Mouse (Mus musculus) left cerebral cortex, adult 11 months (tissue): ENCODE data around the gene Ifna14.
A peak's percentile ranks its signal among the peaks of the same experiment; 100 is the strongest.
"Not testable (repeated sequence)": the region's sequence is repeated elsewhere in the genome, so short reads cannot be mapped to it uniquely, and the experiment has no call there.

Experiments
- DNase-seq: peaks from one replicate; pipeline ENCODE4 v3.0.0; 2022; ENCODE audit warnings: low spot score

The Ifna14 gene

GRCm38 (mm10) chr4:88571698-88572097 is at the start of gene Ifna14:
Ifna14 (minus strand) TSS chr4:88571798.
- no peak for DNase-seq

- DNase-seq = no peak
These were observed 31.7 kb upstream of the Ifna14 start, which contains the start of gene Ifna12 for GRCm38 (mm10) chr4:88603276-88603675. Ifna12 (minus strand) TSS chr4:88603376.

- no peak for DNase-seq
These were observed 20.7 kb upstream of the Ifna14 start, which contains the start of gene Ifna9 for GRCm38 (mm10) chr4:88592285-88592684. Ifna9 (minus strand) TSS chr4:88592385.

- no peak for DNase-seq
These were observed 9.8 kb downstream of the Ifna14 start for GRCm38 (mm10) chr4:88561791-88562190.

- DNase-seq = not testable (repeated sequence)
These were observed 13.5 kb downstream of the Ifna14 start, which contains the start of gene Ifna15 for GRCm38 (mm10) chr4:88558145-88558544. Ifna15 (minus strand) TSS chr4:88558245.

- peak; percentile 51 for DNase-seq
These were observed 21.2 kb downstream of the Ifna14 start for GRCm38 (mm10) chr4:88550161-88550945.

- no peak for DNase-seq
These were observed 23.6 kb downstream of the Ifna14 start for GRCm38 (mm10) chr4:88547986-88548385.

GRCm38 (mm10) chr4:88543649-88544234 is 27.9 kb downstream of the Ifna14 start:
- peak; percentile 50 for DNase-seq

GRCm38 (mm10) chr4:88537328-88537727 is 34.3 kb downstream of the Ifna14 start:
- DNase-seq = no peak

GRCm38 (mm10) chr4:88536640-88537039 is 35.0 kb downstream of the Ifna14 start:
- no peak for DNase-seq

- DNase-seq = no peak
These were observed 35.9 kb downstream of the Ifna14 start for GRCm38 (mm10) chr4:88535742-88536141.

- DNase-seq = no peak
These were observed 36.7 kb downstream of the Ifna14 start for GRCm38 (mm10) chr4:88534903-88535302.

GRCm38 (mm10) chr4:88533499-88533898 is 38.1 kb downstream of the Ifna14 start:
- DNase-seq = no peak

- DNase-seq = no peak
These were observed 40.7 kb downstream of the Ifna14 start for GRCm38 (mm10) chr4:88530892-88531291.

GRCm38 (mm10) chr4:88530271-88530670 is 41.3 kb downstream of the Ifna14 start:
- no peak for DNase-seq

GRCm38 (mm10) chr4:88526379-88527049 is 45.1 kb downstream of the Ifna14 start:
- no peak for DNase-seq

GRCm38 (mm10) chr4:88525393-88525792 is 46.2 kb downstream of the Ifna14 start:
- no peak for DNase-seq

GRCm38 (mm10) chr4:88523241-88523640 is 48.4 kb downstream of the Ifna14 start:
- DNase-seq = no peak

- no peak for DNase-seq
These were observed 48.9 kb downstream of the Ifna14 start, which contains the start of gene Ifnb1 for GRCm38 (mm10) chr4:88522674-88523073. Ifnb1 (minus strand) TSS chr4:88522774.
